Mouse (Mus musculus) midbrain, postnatal 0 days (tissue): ENCODE measurements around the gene Anp32a. TPM values are rescaled to one million over a fixed set of nuclear protein-coding genes. Genes with fewer than 3 reads are reported as not detected.

ENCODE experiments used
- ATAC-seq: fragments of 200-750 bp; cut with Nextera tagmentation; 2 replicates; pipeline ENCODE4 v1.8.0; 2017; ENCODE audit warnings: moderate number of reproducible peaks, mild to moderate bottlenecking, moderate TSS enrichment, moderate library complexity; ENCODE audit not compliant: low FRiP score
- DNase-seq: peaks from one replicate; pipeline ENCODE4 v3.0.0-alpha.2; 2015; ENCODE audit warnings: low spot score
- H3K27ac ChIP-seq: fragments of 300-500 bp; sonication (generic); 2 replicates; pipeline ENCODE4 v1.5.1; 2014; ENCODE audit warnings: low read depth, mild to moderate bottlenecking, low read length, mixed read lengths
- H3K27me3 ChIP-seq: fragments of 300-500 bp; sonication (generic); 2 replicates; pipeline ENCODE4 v1.6.1; 2014; ENCODE audit warnings: low read length, control low read depth, mixed read lengths; ENCODE audit not compliant: insufficient read depth
- H3K36me3 ChIP-seq: fragments of 300-500 bp; sonication (generic); 2 replicates; pipeline ENCODE4 v1.6.1; 2014; ENCODE audit warnings: low read length, control low read depth, mixed read lengths; ENCODE audit not compliant: insufficient read depth
- H3K4me1 ChIP-seq: fragments of 300-500 bp; sonication (generic); 2 replicates; pipeline ENCODE4 v1.6.1; 2014; ENCODE audit warnings: mild to moderate bottlenecking, control low read depth, antibody characterized with exemption, low read length, mixed read lengths; ENCODE audit not compliant: insufficient read depth
- H3K4me2 ChIP-seq: fragments of 300-500 bp; sonication (generic); 2 replicates; pipeline ENCODE4 v1.6.1; 2014; ENCODE audit warnings: low read depth, mild to moderate bottlenecking, low read length, mixed read lengths; ENCODE audit not compliant: poor library complexity, severe bottlenecking
- H3K4me3 ChIP-seq: fragments of 300-500 bp; sonication (generic); 2 replicates; pipeline ENCODE4 v1.5.1; 2014; ENCODE audit warnings: low read depth, mild to moderate bottlenecking, low read length, moderate library complexity
- H3K9ac ChIP-seq: fragments of 300-500 bp; sonication (generic); replicated peaks from 2 replicates; pipeline ENCODE4 v1.6.1; 2014; ENCODE audit warnings: mild to moderate bottlenecking, low read length, moderate library complexity, mixed read lengths; ENCODE audit not compliant: poor library complexity, severe bottlenecking
- H3K9me3 ChIP-seq: fragments of 300-500 bp; sonication (generic); 2 replicates; pipeline ENCODE4 v1.6.1; 2016; ENCODE audit warnings: low read length, control low read depth
- CTCF ChIP-seq: IDR thresholded peaks from 2 replicates; pipeline ENCODE4 v1.5.1; 2016; ENCODE audit warnings: antibody characterized with exemption, mild to moderate bottlenecking
- WGBS: fragments of 180-500 bp; shearing (Covaris S2); extraction: QIAGEN DNeasy Blood & Tissue Kit; methylation state at CpG from one replicate; pipeline ENCODE4 v1.1.7; 2014; 5-methylcytosine and 5-hydroxymethylcytosine counted together
- polyA plus RNA-seq: library from polyadenylated mRNA; unstranded; fragments of >200 nt; fragmentation: Nextera tagmentation; extraction: Ambion mirVana; gene quantifications from 2 replicates; pipeline ENCODE4 v1.2.1, GENCODE M21; 2015
- total RNA-seq: library from RNA; depleted of rRNA; stranded (reverse); fragments of >200 nt; gene quantifications from 2 replicates; pipeline ENCODE4 v1.2.3, GENCODE M21; 2014

Gene Anp32a
- total and polyA plus RNA-seq, 2 experiments from 2014 or later, result 76.2 to 88.8 TPM

GRCm38 (mm10) chr9:62400531-62401170 lies 59.6 kb downstream of the Anp32a start:
- H3K4me1 ChIP-seq, result no peaks in the 10 kb centered on the region
- H3K9ac ChIP-seq, result no peak overlapping the region
- H3K4me2 ChIP-seq, result no peak overlapping the region
- ATAC-seq (no peak), DNase-seq (no peak)
- 72% methylated on average over 11 of the region's 11 CpGs for WGBS
- H3K27ac ChIP-seq, result no peak overlapping the region
- H3K4me3 ChIP-seq, result no peak overlapping the region
- TF ChIP-seq CTCF, result no peak
- H3K27me3 ChIP-seq, result no peaks in the 10 kb centered on the region
- H3K36me3 ChIP-seq, result no peaks in the 10 kb centered on the region
- no peaks in the 10 kb centered on the region for H3K9me3 ChIP-seq

GRCm38 (mm10) chr9:62401589-62401988 lies 60.5 kb downstream of the Anp32a start:
- Histone ChIP-seq H3K9ac (no peak overlapping the region), H3K36me3 (no peaks in the 10 kb centered on the region), H3K4me3 (no peak overlapping the region), H3K9me3 (no peaks in the 10 kb centered on the region), H3K27ac (no peak overlapping the region), H3K4me1 (no peaks in the 10 kb centered on the region), H3K27me3 (no peaks in the 10 kb centered on the region), H3K4me2 (no peak overlapping the region)
- ATAC-seq, result no peak
- WGBS, result 56% methylated on average over 1 of the region's 1 CpGs
- DNase-seq, result no peak
- TF ChIP-seq CTCF, result no peak

DNA sequence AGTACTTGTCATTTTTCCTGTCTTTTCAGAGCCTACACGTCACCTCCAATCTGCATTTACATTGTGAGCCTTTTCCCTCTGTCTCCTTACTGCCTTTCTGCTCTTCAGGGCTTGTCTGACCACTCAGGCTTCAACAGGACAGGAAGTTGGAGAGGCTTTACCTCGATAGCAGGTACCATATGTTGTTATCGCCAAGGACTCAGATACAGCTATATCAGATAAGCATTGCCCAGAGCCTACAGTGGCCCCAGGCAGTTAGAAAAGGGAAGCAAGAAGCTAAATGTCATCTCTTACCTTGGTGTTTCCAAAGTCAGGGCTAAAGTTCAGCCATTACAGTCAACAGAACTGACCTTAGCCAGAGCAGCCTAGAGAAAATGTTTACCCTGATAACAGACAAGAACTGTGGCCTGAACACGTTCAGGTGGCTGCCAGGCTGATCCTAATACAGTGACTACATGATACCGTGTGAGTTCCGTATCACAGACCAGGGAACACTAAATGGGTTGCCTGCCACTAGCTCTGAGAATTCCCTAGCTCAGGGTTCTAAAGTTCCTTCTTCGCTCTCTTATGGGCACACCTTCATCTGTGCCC lies 65.4 kb downstream of the Anp32a start:
- Histone ChIP-seq H3K9ac (no peak overlapping the region), H3K27ac (no peak overlapping the region), H3K36me3 (no peaks in the 10 kb centered on the region), H3K9me3 (no peaks in the 10 kb centered on the region), H3K4me1 (no peaks in the 10 kb centered on the region), H3K27me3 (no peaks in the 10 kb centered on the region), H3K4me3 (no peak overlapping the region), H3K4me2 (no peak overlapping the region)
- WGBS, result 90% methylated on average over 7 of the region's 7 CpGs
- no peak for TF ChIP-seq CTCF
- ATAC-seq (no peak), DNase-seq (no peak)

DNA sequence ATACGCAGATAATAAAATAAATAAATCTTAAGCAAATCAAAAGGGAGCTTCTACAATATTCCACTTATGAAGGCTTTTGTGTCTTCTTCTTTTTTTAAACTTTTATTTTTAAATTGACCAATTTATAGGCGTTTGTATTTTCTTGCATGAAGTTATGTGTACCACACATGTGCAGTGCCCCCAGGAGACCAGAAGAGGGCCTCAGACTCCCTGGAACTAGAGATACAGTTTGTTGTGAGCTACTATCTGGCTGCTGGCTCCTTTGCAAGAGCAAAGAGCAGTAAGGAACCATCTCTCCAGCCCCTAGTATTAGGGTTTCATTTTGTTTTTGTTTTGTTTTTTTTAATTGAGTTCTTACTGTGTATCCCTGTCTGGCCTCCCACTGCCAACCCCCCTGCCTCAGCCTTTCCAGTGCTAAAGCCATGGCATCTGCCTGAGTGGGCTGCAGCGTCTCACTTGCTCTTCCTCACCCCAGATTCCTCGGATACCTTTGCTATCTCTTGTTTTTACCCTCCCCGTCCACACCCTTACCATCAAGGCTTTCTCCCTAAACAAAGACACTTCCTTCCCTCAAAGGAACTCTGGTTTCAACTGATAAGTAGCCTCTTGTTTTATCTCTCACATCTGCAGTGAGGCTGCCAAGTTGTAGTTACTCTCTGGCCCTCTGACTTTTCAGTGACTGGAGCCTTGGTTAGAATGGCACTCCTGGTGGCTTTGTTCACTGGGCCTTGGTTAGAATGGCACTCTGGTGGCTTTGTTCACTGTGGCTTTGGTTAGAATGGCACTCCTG lies 66.5 kb downstream of the Anp32a start:
- ATAC-seq (no peak), DNase-seq (no peak)
- 84% methylated on average over 5 of the region's 5 CpGs for WGBS
- H3K9ac ChIP-seq, result no peak overlapping the region
- H3K36me3 ChIP-seq, result no peaks in the 10 kb centered on the region
- H3K4me3 ChIP-seq, result no peak overlapping the region
- no peak overlapping the region for H3K27ac ChIP-seq
- no peak overlapping the region for H3K4me2 ChIP-seq
- no peaks in the 10 kb centered on the region for H3K9me3 ChIP-seq
- no peaks in the 10 kb centered on the region for H3K4me1 ChIP-seq
- no peaks in the 10 kb centered on the region for H3K27me3 ChIP-seq
- TF ChIP-seq CTCF, result no peak

- 68% methylated on average over 5 of the region's 5 CpGs for WGBS
- no peak overlapping the region for H3K27ac ChIP-seq
- no peak for ATAC-seq
- peak; percentile 69 for TF ChIP-seq CTCF
- peaks cover 5% of the 10 kb centered on the region; the same call in 1 of the 2 replicates for H3K4me1 ChIP-seq
- H3K27me3 ChIP-seq, result no peaks in the 10 kb centered on the region
- no peak for DNase-seq
- no peak overlapping the region for H3K9ac ChIP-seq
- no peak overlapping the region for H3K4me2 ChIP-seq
- H3K9me3 ChIP-seq, result no peaks in the 10 kb centered on the region
- H3K36me3 ChIP-seq, result no peaks in the 10 kb centered on the region
- no peak overlapping the region for H3K4me3 ChIP-seq
These were observed 77.6 kb downstream of the Anp32a start for GRCm38 (mm10) chr9:62418742-62419141.
